In the genomic region with DNA sequence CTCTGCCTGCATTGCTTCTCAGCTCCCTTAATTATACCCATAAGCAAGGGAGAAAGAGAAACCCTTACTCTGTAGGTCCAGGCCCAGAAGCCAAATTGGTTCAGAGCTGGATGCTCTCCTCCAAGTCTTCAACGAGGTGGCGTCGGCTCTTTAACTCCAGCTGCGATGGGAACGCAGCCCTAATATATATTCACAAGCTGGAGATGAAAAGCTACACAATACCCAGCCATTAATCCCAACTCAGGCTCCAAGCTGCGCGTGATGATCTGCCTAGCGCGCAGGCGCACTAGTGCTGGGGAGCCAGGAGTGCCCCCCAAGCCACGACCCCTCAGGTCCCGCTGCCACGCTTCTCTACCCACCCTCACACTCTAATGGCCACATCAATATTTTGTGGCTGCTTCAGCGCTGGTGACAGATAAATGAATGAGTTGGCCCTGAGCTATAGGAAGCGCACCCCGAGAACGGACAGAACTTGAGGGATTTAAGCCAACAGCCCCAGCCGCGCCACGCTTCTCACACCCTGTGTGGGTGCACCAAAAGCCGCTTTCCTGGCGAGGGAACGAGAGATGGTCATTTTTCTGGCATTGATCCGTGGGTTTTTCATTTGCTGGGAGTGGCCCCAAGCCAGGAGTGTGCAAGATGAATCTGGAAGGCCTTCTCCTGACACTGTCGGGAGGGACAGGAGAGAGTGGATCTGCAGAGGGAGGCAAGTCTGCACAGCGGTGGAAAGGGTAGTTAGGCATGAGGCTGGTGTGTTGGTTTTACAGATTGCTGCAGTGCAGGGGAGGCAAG, we compare ENCODE assay signal across 24 mouse cellular contexts.
A peak's percentile ranks its signal among the peaks of the same experiment; 100 is the strongest.
DNase-seq lines count a peak whose midpoint lies in the region; ATAC-seq and TF ChIP-seq lines count a peak whose summit lies in the region.
"Had no signal": no experiment of that assay in that cellular context is flagged by ENCODE, and none has a peak within 500 bp of the region (broad histone marks: within the 10 kb centered on the region; RNA-seq: fewer than 3 reads in every experiment).

No protein-coding gene starts in this region.

- H3K9ac ChIP-seq in hindbrain, embryonic 12.5 days: no peak overlapping the region
- H3K9ac ChIP-seq in midbrain, embryonic 13.5 days (replicated peaks): no peak overlapping the region
- no peak overlapping the region for H3K9ac ChIP-seq in midbrain, embryonic 15.5 days
- no peak overlapping the region for H3K9ac ChIP-seq in hindbrain, postnatal 0 days (replicated peaks; ENCODE audit: low read length)
- H3K9ac ChIP-seq in midbrain, postnatal 0 days (replicated peaks; ENCODE audit: low read length, poor library complexity, severe bottlenecking): no peak overlapping the region
- H3K9ac ChIP-seq: embryonic facial prominence, embryonic 13.5 days; limb, embryonic 13.5 days; liver, embryonic 12.5 days; neural tube, embryonic 12.5 days had no signal

- no peaks in the 10 kb centered on the region for H3K27me3 ChIP-seq in hindbrain, embryonic 12.5 days
- no peaks in the 10 kb centered on the region; the same call in 1 of the 2 replicates for H3K27me3 ChIP-seq in hindbrain, embryonic 10.5 days (ENCODE audit: insufficient read depth, poor library complexity, severe bottlenecking)
- H3K27me3 ChIP-seq in midbrain, embryonic 13.5 days: no peaks in the 10 kb centered on the region
- no peaks in the 10 kb centered on the region for H3K27me3 ChIP-seq in midbrain, embryonic 15.5 days (replicated peaks)
- H3K27me3 ChIP-seq in hindbrain, postnatal 0 days (ENCODE audit: insufficient read depth, low read length): no peaks in the 10 kb centered on the region
- no peaks in the 10 kb centered on the region for H3K27me3 ChIP-seq in midbrain, postnatal 0 days (ENCODE audit: insufficient read depth, low read length)
- H3K27me3 ChIP-seq: embryonic facial prominence, embryonic 13.5 days; limb, embryonic 13.5 days; liver, embryonic 12.5 days; neural tube, embryonic 12.5 days had no signal

- H3K4me1 ChIP-seq in hindbrain, embryonic 12.5 days: peaks cover 11% of the 10 kb centered on the region; the same call in 1 of the 2 replicates
- H3K4me1 ChIP-seq in hindbrain, embryonic 10.5 days (replicated peaks): peaks cover 20% of the 10 kb centered on the region
- peaks cover 11% of the 10 kb centered on the region; the same call in 1 of the 2 replicates for H3K4me1 ChIP-seq in midbrain, embryonic 13.5 days (replicated peaks)
- H3K4me1 ChIP-seq in midbrain, embryonic 15.5 days: peaks cover 7% of the 10 kb centered on the region
- no peaks in the 10 kb centered on the region for H3K4me1 ChIP-seq in hindbrain, postnatal 0 days (ENCODE audit: insufficient read depth, low read length)
- peaks cover 6% of the 10 kb centered on the region; the same call in 1 of the 2 replicates for H3K4me1 ChIP-seq in midbrain, postnatal 0 days (ENCODE audit: insufficient read depth, low read length)
- H3K4me1 ChIP-seq: liver, embryonic 12.5 days had no signal

- no peaks in the 10 kb centered on the region for H3K36me3 ChIP-seq in hindbrain, embryonic 12.5 days
- H3K36me3 ChIP-seq in hindbrain, embryonic 10.5 days: no peaks in the 10 kb centered on the region
- H3K36me3 ChIP-seq in midbrain, embryonic 13.5 days: no peaks in the 10 kb centered on the region
- no peaks in the 10 kb centered on the region for H3K36me3 ChIP-seq in midbrain, embryonic 15.5 days (replicated peaks)
- H3K36me3 ChIP-seq in hindbrain, postnatal 0 days (ENCODE audit: insufficient read depth, low read length): no peaks in the 10 kb centered on the region
- H3K36me3 ChIP-seq in midbrain, postnatal 0 days (ENCODE audit: insufficient read depth, low read length): no peaks in the 10 kb centered on the region
- H3K36me3 ChIP-seq: embryonic facial prominence, embryonic 13.5 days; limb, embryonic 13.5 days; liver, embryonic 12.5 days; neural tube, embryonic 12.5 days had no signal

- H3K4me2 ChIP-seq in hindbrain, embryonic 12.5 days (replicated peaks): no peak overlapping the region
- no peak overlapping the region for H3K4me2 ChIP-seq in midbrain, embryonic 13.5 days (replicated peaks)
- H3K4me2 ChIP-seq in midbrain, embryonic 15.5 days: no peak overlapping the region
- H3K4me2 ChIP-seq in hindbrain, postnatal 0 days (ENCODE audit: low read depth, low read length): no peak overlapping the region
- no peak overlapping the region for H3K4me2 ChIP-seq in midbrain, postnatal 0 days (ENCODE audit: low read depth, low read length, poor library complexity, severe bottlenecking)
- H3K4me2 ChIP-seq: embryonic facial prominence, embryonic 13.5 days; heart, embryonic 11.5 days; limb, embryonic 13.5 days; liver, embryonic 12.5 days; neural tube, embryonic 12.5 days had no signal

- TF ChIP-seq CTCF in hindbrain, postnatal 0 days (IDR thresholded peaks at IDR 0.05; ENCODE audit: low read depth): no peak
- no peak for TF ChIP-seq CTCF in midbrain, postnatal 0 days (IDR thresholded peaks at IDR 0.05)

- 74% methylated on average over 26 of the region's 26 CpGs for WGBS in hindbrain, embryonic 12.5 days
- WGBS in hindbrain, embryonic 10.5 days: 90% methylated on average over 26 of the region's 26 CpGs
- 72% methylated on average over 26 of the region's 26 CpGs for WGBS in midbrain, embryonic 13.5 days
- 63% methylated on average over 26 of the region's 26 CpGs for WGBS in midbrain, embryonic 15.5 days
- WGBS in hindbrain, postnatal 0 days: 46% methylated on average over 26 of the region's 26 CpGs
- WGBS in midbrain, postnatal 0 days: 53% methylated on average over 26 of the region's 26 CpGs

- ATAC-seq in hindbrain, embryonic 12.5 days (ENCODE audit: low FRiP score): no peak
- ATAC-seq in midbrain, embryonic 13.5 days: no peak
- no peak for ATAC-seq in midbrain, embryonic 15.5 days (replicated peaks)
- peak; percentile 19 for ATAC-seq in hindbrain, postnatal 0 days
- no peak for ATAC-seq in midbrain, postnatal 0 days (ENCODE audit: low FRiP score)
- ATAC-seq: forebrain, embryonic 14.5 days; intestine, embryonic 16.5 days; liver, embryonic 12.5 days had no signal

- no peaks in the 10 kb centered on the region for H3K9me3 ChIP-seq in hindbrain, embryonic 12.5 days (replicated peaks)
- H3K9me3 ChIP-seq in hindbrain, embryonic 10.5 days: no peaks in the 10 kb centered on the region
- no peaks in the 10 kb centered on the region for H3K9me3 ChIP-seq in midbrain, embryonic 13.5 days
- H3K9me3 ChIP-seq in midbrain, embryonic 15.5 days: no peaks in the 10 kb centered on the region
- H3K9me3 ChIP-seq in hindbrain, postnatal 0 days (ENCODE audit: low read length): no peaks in the 10 kb centered on the region
- no peaks in the 10 kb centered on the region for H3K9me3 ChIP-seq in midbrain, postnatal 0 days (ENCODE audit: low read length)
- H3K9me3 ChIP-seq: embryonic facial prominence, embryonic 13.5 days; limb, embryonic 13.5 days; liver, embryonic 12.5 days; neural tube, embryonic 12.5 days had no signal

- no peak overlapping the region for H3K4me3 ChIP-seq in hindbrain, embryonic 12.5 days
- H3K4me3 ChIP-seq in hindbrain, embryonic 10.5 days: no peak overlapping the region
- H3K4me3 ChIP-seq in midbrain, embryonic 13.5 days (replicated peaks): no peak overlapping the region
- no peak overlapping the region for H3K4me3 ChIP-seq in midbrain, embryonic 15.5 days
- no peak overlapping the region for H3K4me3 ChIP-seq in hindbrain, postnatal 0 days (ENCODE audit: low read length)
- H3K4me3 ChIP-seq in midbrain, postnatal 0 days (ENCODE audit: low read depth, low read length): no peak overlapping the region
- H3K4me3 ChIP-seq: embryonic facial prominence, embryonic 13.5 days; erythroblast, embryonic 14.5 days; layer of hippocampus, adult 2 months; limb, embryonic 13.5 days; liver, embryonic 12.5 days; neural tube, embryonic 12.5 days had no signal

- DNase-seq in hindbrain, embryonic 10.5 days (ENCODE audit: low spot score): no peak
- peak; percentile 44 for DNase-seq in hindbrain, postnatal 0 days (ENCODE audit: low spot score)
- DNase-seq in midbrain, postnatal 0 days (ENCODE audit: low spot score): peak; percentile 8
- no peak for DNase-seq in layer of hippocampus, postnatal 36 days
- DNase-seq: adrenal gland, postnatal 14 days; cerebellum, adult 9-11 months; gastrocnemius, postnatal 10 days; kidney, adult 9 months; kidney, postnatal 14 days; retina, postnatal 1 day; right cerebral cortex, postnatal 25 days; spleen, adult 18-20 months had no signal

- peak overlapping the region; percentile 24; the same call in 1 of the 2 replicates for H3K27ac ChIP-seq in hindbrain, embryonic 12.5 days
- no peak overlapping the region for H3K27ac ChIP-seq in hindbrain, embryonic 10.5 days
- H3K27ac ChIP-seq in midbrain, embryonic 13.5 days: 0 out of 2 replicates have a peak overlapping the region, but pooled peaks have one; percentile 14
- no peak overlapping the region for H3K27ac ChIP-seq in midbrain, embryonic 15.5 days
- H3K27ac ChIP-seq in hindbrain, postnatal 0 days: no peak overlapping the region; the same call in 1 of the 2 replicates
- no peak overlapping the region for H3K27ac ChIP-seq in midbrain, postnatal 0 days (ENCODE audit: low read depth, low read length)
- H3K27ac ChIP-seq: embryonic facial prominence, embryonic 13.5 days; layer of hippocampus, adult 2 months; limb, embryonic 13.5 days; liver, embryonic 12.5 days; neural tube, embryonic 12.5 days had no signal

Comparison
In these comparisons a context has a peak if more than half of its experiments do, and no peak if none do; other contexts are left out.
1. H3K27ac ChIP-seq: peak in hindbrain, embryonic 12.5 days (single experiment) and midbrain, embryonic 13.5 days (single experiment); none in hindbrain, embryonic 10.5 days (single experiment), midbrain, embryonic 15.5 days (single experiment), hindbrain, postnatal 0 days (single experiment) and midbrain, postnatal 0 days (single experiment).
2. DNase-seq: peak in hindbrain, postnatal 0 days (single experiment) and midbrain, postnatal 0 days (single experiment); none in hindbrain, embryonic 10.5 days (single experiment) and layer of hippocampus, postnatal 36 days (0 of 2).